Mouse (Mus musculus) bone marrow macrophage, adult 2 months (primary cell): Measurements from ENCODE around the gene Cd68.

Source experiments
- CTCF ChIP-seq: IDR thresholded peaks from 2 replicates; pipeline ENCODE4 v1.5.1; 2012; ENCODE audit warnings: low read depth, mild to moderate bottlenecking, low read length, moderate library complexity
- POLR2A ChIP-seq: IDR thresholded peaks from 2 replicates; pipeline ENCODE4 v1.6.1; 2012; ENCODE audit warnings: mild to moderate bottlenecking, low read depth, low read length, borderline replicate concordance

DNA sequence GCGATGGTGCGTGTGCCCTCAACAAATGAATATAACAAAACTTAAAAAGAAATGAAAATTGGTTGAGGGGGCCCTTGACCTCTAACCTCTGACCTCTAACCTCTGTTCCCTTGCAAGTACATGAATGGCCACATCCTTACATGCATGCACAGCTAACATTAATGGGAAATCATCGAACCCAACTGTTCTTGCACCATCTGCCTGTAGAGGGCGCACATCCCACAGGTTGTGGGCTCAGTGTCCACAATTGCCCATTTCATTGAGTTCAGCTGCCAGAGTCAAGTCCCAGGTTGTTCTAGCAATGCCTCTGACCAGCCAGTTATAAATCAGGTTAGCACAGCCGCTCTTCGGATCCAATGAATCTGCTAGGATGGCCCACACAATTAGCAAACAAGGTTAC is 37.7 kb downstream of the Cd68 start:
- peak; percentile 93 for TF ChIP-seq CTCF
- no peak for TF ChIP-seq POLR2A
